In the genomic region with DNA sequence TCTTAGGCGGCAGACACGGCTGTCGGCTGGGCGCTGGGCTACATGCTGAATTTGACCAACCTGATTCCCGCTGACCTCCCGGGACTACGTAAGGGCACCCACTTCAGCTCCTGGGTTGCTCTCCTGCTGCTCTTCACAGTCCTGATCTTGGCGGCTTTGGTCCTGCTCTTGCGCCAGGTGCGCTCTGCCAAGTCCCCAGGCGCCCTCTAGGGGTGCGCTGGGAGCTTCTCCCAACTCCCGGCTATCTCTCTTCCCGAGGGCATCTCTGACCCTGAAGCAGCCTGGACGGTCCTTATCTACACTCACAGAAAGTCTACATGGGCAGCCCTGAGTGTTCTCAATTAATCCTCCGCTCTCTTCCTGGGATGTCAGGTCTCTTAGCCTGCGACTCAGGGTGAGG, we compare ENCODE assay signal across 9 mouse cellular contexts. TPM values are rescaled to one million over a fixed set of nuclear protein-coding genes. Genes with fewer than 3 reads are reported as not detected.
DNase-seq lines count a peak whose midpoint lies in the region; ATAC-seq and TF ChIP-seq lines count a peak whose summit lies in the region.
"Had no signal": no experiment of that assay in that cellular context is flagged by ENCODE, and none has a peak within 500 bp of the region (broad histone marks: within the 10 kb centered on the region; RNA-seq: fewer than 3 reads in every experiment).

No protein-coding gene starts in this region.

- peak overlapping the region; percentile 47 for H3K4me3 ChIP-seq in layer of hippocampus, adult 2 months
- H3K4me3 ChIP-seq in gastrocnemius, adult 2 months, result peak overlapping the region; percentile 90
- peak overlapping the region; percentile 23 for H3K4me3 ChIP-seq in hindbrain, postnatal 0 days (ENCODE audit: low read length)
- no peak overlapping the region for H3K4me3 ChIP-seq in liver, embryonic 13.5 days (replicated peaks)
- H3K4me3 ChIP-seq in neural tube, embryonic 13.5 days, result peak overlapping the region; percentile 27

- 4% methylated on average over 17 of the region's 17 CpGs for WGBS in hindbrain, postnatal 0 days
- 3% methylated on average over 17 of the region's 17 CpGs for WGBS in liver, embryonic 13.5 days (ENCODE audit: insufficient replicate concordance)
- 3% methylated on average over 17 of the region's 17 CpGs for WGBS in neural tube, embryonic 13.5 days

- H3K36me3 ChIP-seq in hindbrain, postnatal 0 days (ENCODE audit: insufficient read depth, low read length), result 0 out of 2 replicates have a peak, but pooled peaks cover 1% of the 10 kb centered on the region
- H3K36me3 ChIP-seq in liver, embryonic 13.5 days, result no peaks in the 10 kb centered on the region
- no peaks in the 10 kb centered on the region for H3K36me3 ChIP-seq in neural tube, embryonic 13.5 days
- H3K36me3 ChIP-seq: G1E had no signal

- ATAC-seq in hindbrain, postnatal 0 days, result no peak
- ATAC-seq in liver, embryonic 13.5 days (ENCODE audit: low read depth), result 0 out of 2 replicates have a peak, but pooled peaks have one; percentile 43
- no peak for ATAC-seq in neural tube, embryonic 13.5 days (ENCODE audit: low read depth)

- 0 out of 2 replicates have a peak overlapping the region, but pooled peaks have one; percentile 14 for H3K27ac ChIP-seq in layer of hippocampus, adult 2 months
- peak overlapping the region; percentile 78 for H3K27ac ChIP-seq in gastrocnemius, adult 2 months
- H3K27ac ChIP-seq in hindbrain, postnatal 0 days, result no peak overlapping the region
- H3K27ac ChIP-seq in liver, embryonic 13.5 days, result no peak overlapping the region
- no peak overlapping the region for H3K27ac ChIP-seq in neural tube, embryonic 13.5 days (replicated peaks)

- H3K4me1 ChIP-seq in hindbrain, postnatal 0 days (ENCODE audit: insufficient read depth, low read length), result peaks cover 33% of the 10 kb centered on the region
- peaks cover 21% of the 10 kb centered on the region for H3K4me1 ChIP-seq in liver, embryonic 13.5 days (replicated peaks)
- H3K4me1 ChIP-seq in neural tube, embryonic 13.5 days (replicated peaks), result peaks cover 43% of the 10 kb centered on the region

- H3K9me3 ChIP-seq in hindbrain, postnatal 0 days (ENCODE audit: low read length), result no peaks in the 10 kb centered on the region
- no peaks in the 10 kb centered on the region for H3K9me3 ChIP-seq in liver, embryonic 13.5 days (replicated peaks)
- no peaks in the 10 kb centered on the region for H3K9me3 ChIP-seq in neural tube, embryonic 13.5 days
- H3K9me3 ChIP-seq: G1E had no signal

- intact Hi-C loops in gastrocnemius, adult 2 months (cut with DNase I), result loop anchor here (2.0 kb wide), 1 partner anchor 24 kb away; no protein-coding TSS in a partner anchor

- H3K27me3 ChIP-seq in hindbrain, postnatal 0 days (ENCODE audit: insufficient read depth, low read length), result peaks cover 23% of the 10 kb centered on the region
- peaks cover 98% of the 10 kb centered on the region for H3K27me3 ChIP-seq in liver, embryonic 13.5 days
- peaks cover 57% of the 10 kb centered on the region for H3K27me3 ChIP-seq in neural tube, embryonic 13.5 days

- H3K4me2 ChIP-seq in hindbrain, postnatal 0 days (ENCODE audit: low read depth, low read length), result peak overlapping the region; percentile 58
- 0 out of 2 replicates have a peak overlapping the region, but pooled peaks have one; percentile 19 for H3K4me2 ChIP-seq in liver, embryonic 13.5 days
- H3K4me2 ChIP-seq in neural tube, embryonic 13.5 days, result peak overlapping the region; percentile 48

- peak; percentile 44 to 70 for DNase-seq in layer of hippocampus, adult 2 months (ENCODE audit: low spot score in 2 of 2)
- DNase-seq in layer of hippocampus, adult 11-12 months (ENCODE audit: low spot score), result no peak
- DNase-seq in cerebellum, adult 8-10 months, result peak; percentile 71
- peak; percentile 85 for DNase-seq in gastrocnemius, adult 2 months
- peak; percentile 74 for DNase-seq in hindbrain, postnatal 0 days (ENCODE audit: low spot score)
- peak; percentile 34 for DNase-seq in liver, embryonic 13.5 days
- peak; percentile 30 to 49 for DNase-seq in thymus, postnatal 36 days

- peak overlapping the region; percentile 31; the same call in 1 of the 2 replicates for H3K9ac ChIP-seq in hindbrain, postnatal 0 days (replicated peaks; ENCODE audit: low read length)
- H3K9ac ChIP-seq in liver, embryonic 13.5 days, result no peak overlapping the region
- peak overlapping the region; percentile 60 for H3K9ac ChIP-seq in neural tube, embryonic 13.5 days

- TF ChIP-seq CTCF in layer of hippocampus, adult 2 months (conservative IDR thresholded peaks at IDR 0.05), result peak; percentile 90
- TF ChIP-seq CTCF in gastrocnemius, adult 2 months (IDR thresholded peaks at IDR 0.05), result peak; percentile 84
- TF ChIP-seq CTCF in hindbrain, postnatal 0 days (IDR thresholded peaks at IDR 0.05; ENCODE audit: low read depth), result peak; percentile 73

RNA-seq across cellular contexts. Expression of a gene that starts 1.6 kb away (rescaled TPM):
- 100 to 1,000 TPM; 429 to 433 TPM for total RNA-seq in layer of hippocampus, adult 2 months (2021)
- total RNA-seq in gastrocnemius, adult 2 months (2021), result 10 to 100 TPM; 14.9 to 16.9 TPM
- total RNA-seq in hindbrain, postnatal 0 days (2014; rRNA removed), result 249 and 289 TPM in 2 replicates
- polyA plus RNA-seq in hindbrain, postnatal 0 days (2015; fragmentation: Nextera tagmentation; extraction: Ambion mirVana), result 416 and 422 TPM in 2 replicates
- 4.2 and 5.1 TPM in 2 replicates for polyA plus RNA-seq in liver, embryonic 13.5 days (2015; fragmentation: Nextera tagmentation; extraction: Ambion mirVana)
- 359 and 403 TPM in 2 replicates for polyA plus RNA-seq in neural tube, embryonic 13.5 days (2015; fragmentation: Nextera tagmentation; extraction: Ambion mirVana)
- polyA plus RNA-seq: G1E had no signal

RNA-seq across cellular contexts. Expression of a gene that starts 5.1 kb away (rescaled TPM):
- 10 to 100 TPM; 14.6 to 16.6 TPM for total RNA-seq in layer of hippocampus, adult 2 months (2021)
- total RNA-seq in gastrocnemius, adult 2 months (2021), result 1 to 10 TPM; 6.5 to 8.8 TPM
- total RNA-seq in hindbrain, postnatal 0 days (2014; rRNA removed), result 8.4 and 12.9 TPM in 2 replicates
- polyA plus RNA-seq in hindbrain, postnatal 0 days (2015; fragmentation: Nextera tagmentation; extraction: Ambion mirVana), result 10.8 and 12.3 TPM in 2 replicates
- polyA plus RNA-seq in liver, embryonic 13.5 days (2015; fragmentation: Nextera tagmentation; extraction: Ambion mirVana), result 0.40 and 0.41 TPM in 2 replicates
- 11.0 and 14.8 TPM in 2 replicates for polyA plus RNA-seq in neural tube, embryonic 13.5 days (2015; fragmentation: Nextera tagmentation; extraction: Ambion mirVana)
- total RNA-seq: G1E had no signal

RNA-seq across cellular contexts. Expression of a gene that starts 22.3 kb away (rescaled TPM):
- under 1 TPM in 1 of 2 experiments, not detected in 1; 0.37 TPM for total RNA-seq in layer of hippocampus, adult 2 months (2021)
- total RNA-seq in gastrocnemius, adult 2 months (2021), result not detected
- 1.0 TPM in 1 of 2 replicates, not detected in the other for total RNA-seq in hindbrain, postnatal 0 days (2014; rRNA removed)
- polyA plus RNA-seq in hindbrain, postnatal 0 days (2015; fragmentation: Nextera tagmentation; extraction: Ambion mirVana), result 0.18 and 0.20 TPM in 2 replicates
- polyA plus RNA-seq in liver, embryonic 13.5 days (2015; fragmentation: Nextera tagmentation; extraction: Ambion mirVana), result 0.56 and 0.97 TPM in 2 replicates
- 0.18 TPM in 1 of 2 replicates, not detected in the other for polyA plus RNA-seq in neural tube, embryonic 13.5 days (2015; fragmentation: Nextera tagmentation; extraction: Ambion mirVana)
- polyA plus RNA-seq: G1E had no signal

RNA-seq across cellular contexts. Expression of a gene that starts 27.7 kb away (rescaled TPM):
- 100 to 1,000 TPM; 159 to 167 TPM for total RNA-seq in layer of hippocampus, adult 2 months (2021)
- 10 to 100 TPM; 15.1 to 15.3 TPM for total RNA-seq in gastrocnemius, adult 2 months (2021)
- total RNA-seq in hindbrain, postnatal 0 days (2014; rRNA removed), result 84.6 and 94.9 TPM in 2 replicates
- 10.7 and 12.5 TPM in 2 replicates for polyA plus RNA-seq in hindbrain, postnatal 0 days (2015; fragmentation: Nextera tagmentation; extraction: Ambion mirVana)
- 1.4 and 1.6 TPM in 2 replicates for polyA plus RNA-seq in liver, embryonic 13.5 days (2015; fragmentation: Nextera tagmentation; extraction: Ambion mirVana)
- 9.8 and 10.2 TPM in 2 replicates for polyA plus RNA-seq in neural tube, embryonic 13.5 days (2015; fragmentation: Nextera tagmentation; extraction: Ambion mirVana)

RNA-seq across cellular contexts. Expression of a gene that starts 28.6 kb away (rescaled TPM):
- total RNA-seq in layer of hippocampus, adult 2 months (2021), result 1 to 10 TPM; 3.0 to 4.0 TPM
- total RNA-seq in gastrocnemius, adult 2 months (2021), result not detected
- total RNA-seq in hindbrain, postnatal 0 days (2014; rRNA removed), result 38.1 and 40.2 TPM in 2 replicates
- polyA plus RNA-seq in hindbrain, postnatal 0 days (2015; fragmentation: Nextera tagmentation; extraction: Ambion mirVana), result 20.2 and 22.0 TPM in 2 replicates
- 30.0 and 30.6 TPM in 2 replicates for polyA plus RNA-seq in liver, embryonic 13.5 days (2015; fragmentation: Nextera tagmentation; extraction: Ambion mirVana)
- polyA plus RNA-seq in neural tube, embryonic 13.5 days (2015; fragmentation: Nextera tagmentation; extraction: Ambion mirVana), result 9.9 and 11.3 TPM in 2 replicates

Comparison
In these comparisons a context has a peak if more than half of its experiments do, and no peak if none do; other contexts are left out.
1. H3K27ac ChIP-seq: peak in layer of hippocampus, adult 2 months (single experiment) and gastrocnemius, adult 2 months (single experiment); none in hindbrain, postnatal 0 days (single experiment), liver, embryonic 13.5 days (single experiment) and neural tube, embryonic 13.5 days (single experiment).
2. RNA of a gene that starts 1.6 kb away (total RNA-seq): 429 to 433 TPM in layer of hippocampus, adult 2 months and 249 to 289 TPM in hindbrain, postnatal 0 days; 14.9 to 16.9 TPM in gastrocnemius, adult 2 months; every median in the first group is over 10 times any median in the second.
3. Peak in every context shown above with its lines, with median percentiles within 50 percentile points of each other: CTCF ChIP-seq and H3K4me2 ChIP-seq.